Comparison of ENCODE assay signal across 8 mouse cellular contexts in the genomic region with DNA sequence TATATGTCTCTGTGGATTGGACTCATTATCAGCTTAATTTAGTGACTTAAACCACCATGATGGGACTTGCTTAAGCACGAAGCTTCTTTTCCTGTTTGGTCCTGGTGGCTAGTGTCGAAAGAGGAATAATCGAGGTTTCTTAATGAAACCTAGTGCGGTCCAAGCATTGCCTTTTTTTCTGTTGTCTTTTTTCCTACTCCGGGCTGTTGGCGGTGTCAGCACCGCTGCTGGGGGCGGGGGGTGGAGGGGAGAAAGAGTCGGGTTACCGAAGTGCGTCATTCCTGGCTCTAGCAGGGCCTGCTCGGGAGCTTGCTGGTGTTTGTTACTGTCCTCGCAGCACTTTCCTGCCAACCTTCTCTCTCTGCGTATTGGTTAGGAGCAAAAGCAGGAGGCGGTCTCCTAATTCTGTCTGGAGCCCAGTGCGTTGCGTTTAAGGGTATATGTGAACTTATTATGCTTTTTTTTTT. TPM values are rescaled to one million over a fixed set of nuclear protein-coding genes. Genes with fewer than 3 reads are reported as not detected.
A peak's percentile ranks its signal among the peaks of the same experiment; 100 is the strongest.
DNase-seq lines count a peak whose midpoint lies in the region; ATAC-seq lines count a peak whose summit lies in the region.

No protein-coding gene starts in this region.

- peak overlapping the region; percentile 53 for H3K9ac ChIP-seq in hindbrain, embryonic 15.5 days

- no peaks in the 10 kb centered on the region for H3K9me3 ChIP-seq in hindbrain, embryonic 15.5 days

- H3K27ac ChIP-seq in hindbrain, embryonic 15.5 days (replicated peaks) = peak overlapping the region; percentile 90

- peaks cover 6% of the 10 kb centered on the region for H3K4me1 ChIP-seq in hindbrain, embryonic 15.5 days (replicated peaks)

- DNase-seq in T-cell, adult 2 months (ENCODE audit: low spot score) = peak; percentile 87
- peak; percentile 90 for DNase-seq in gastrocnemius, adult 18-20 months (ENCODE audit: low spot score)
- peak; percentile 37 to 78 for DNase-seq in left cerebral cortex, adult 8-10 months (ENCODE audit: low spot score in 2 of 2)
- peak; percentile 77 to 87 for DNase-seq in right cerebral cortex, postnatal 10 days (ENCODE audit: low spot score in 2 of 2)
- DNase-seq in urinary bladder, postnatal 14 days (ENCODE audit: low spot score) = peak; percentile 83

- 9% methylated on average over 17 of the region's 17 CpGs for WGBS in hindbrain, embryonic 15.5 days

- peak overlapping the region; percentile 55 for H3K4me2 ChIP-seq in hindbrain, embryonic 15.5 days

- ATAC-seq in common myeloid progenitor, adult 5-6 weeks (replicated peaks; ENCODE audit: low read depth, poor library complexity, severe bottlenecking) = peak; percentile 68
- ATAC-seq in hindbrain, embryonic 15.5 days (ENCODE audit: low FRiP score, low read depth) = peak; percentile 61
- ATAC-seq in megakaryocyte, adult 5-6 weeks (ENCODE audit: poor library complexity, severe bottlenecking) = peak; percentile 50

- H3K4me3 ChIP-seq in hindbrain, embryonic 15.5 days = peak overlapping the region; percentile 63

- no peaks in the 10 kb centered on the region for H3K36me3 ChIP-seq in hindbrain, embryonic 15.5 days

- H3K27me3 ChIP-seq in hindbrain, embryonic 15.5 days = no peaks in the 10 kb centered on the region

RNA-seq across cellular contexts. Expression of gene Stag2, which starts 2.8 kb away (rescaled TPM):
- total RNA-seq in common myeloid progenitor, adult 5-6 weeks (2017) = 607 and 806 TPM in 2 replicates
- total RNA-seq in gastrocnemius, adult 18-20 months (2021) = 10 to 100 TPM; 44.8 to 52.3 TPM
- 17.6 and 21.8 TPM in 2 replicates for polyA plus RNA-seq in hindbrain, embryonic 15.5 days (2015; fragmentation: Nextera tagmentation; extraction: Ambion mirVana)
- 10 to 100 TPM; 48.8 to 68.3 (median 59.1) TPM for total RNA-seq in left cerebral cortex, adult 8-10 months (2022)
- 124 and 154 TPM in 2 replicates for total RNA-seq in megakaryocyte, adult 5-6 weeks (2015)
- total RNA-seq in megakaryocyte, adult 5-6 weeks (2017) = 582 and 644 TPM in 2 replicates

Comparison
In these comparisons a context has a peak if more than half of its experiments do, and no peak if none do; other contexts are left out.
1. Peak in every context shown above with its lines: DNase-seq, ATAC-seq, H3K4me3 ChIP-seq and H3K27ac ChIP-seq.